Mouse (Mus musculus) T-helper 2 cell (primary cell): ENCODE measurements at regions not wholly inside any gene's neighbourhood (a gene's known extent, or its start where the extent isn't known, plus 50 kb on each side); places are given as distances from the start of the nearest gene placed in this dataset.

ENCODE experiments used
- in situ Hi-C: fragments of 300-600 bp; cut with MboI, MseI; formaldehyde crosslinking; loops from one replicate; pipeline ENCODE4 v1.15.1; 2025; ENCODE audit warnings: high pct_unique_total_duplicates

DNA sequence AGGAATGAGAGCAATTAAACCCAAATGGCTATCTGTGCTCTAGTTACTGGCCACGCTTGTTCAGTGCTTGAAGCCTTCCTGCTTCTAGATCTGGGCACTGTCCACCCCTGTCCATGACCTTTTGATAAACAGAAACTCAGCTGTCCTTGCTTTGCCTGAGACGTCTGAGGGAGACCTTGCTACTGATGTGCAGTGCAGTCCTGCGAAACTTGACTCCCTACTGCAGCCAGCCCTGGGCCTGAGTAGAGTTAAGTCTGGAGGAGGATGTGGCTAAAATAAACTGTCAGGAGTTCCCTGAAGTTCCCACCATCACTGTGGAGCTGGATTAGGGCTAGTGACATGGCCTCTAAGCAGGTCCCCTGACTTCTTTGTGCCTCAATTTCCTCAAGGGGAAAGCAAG, 88.4 kb upstream of the Cxcr4 start:
- in situ Hi-C loops: no loop called here

DNA sequence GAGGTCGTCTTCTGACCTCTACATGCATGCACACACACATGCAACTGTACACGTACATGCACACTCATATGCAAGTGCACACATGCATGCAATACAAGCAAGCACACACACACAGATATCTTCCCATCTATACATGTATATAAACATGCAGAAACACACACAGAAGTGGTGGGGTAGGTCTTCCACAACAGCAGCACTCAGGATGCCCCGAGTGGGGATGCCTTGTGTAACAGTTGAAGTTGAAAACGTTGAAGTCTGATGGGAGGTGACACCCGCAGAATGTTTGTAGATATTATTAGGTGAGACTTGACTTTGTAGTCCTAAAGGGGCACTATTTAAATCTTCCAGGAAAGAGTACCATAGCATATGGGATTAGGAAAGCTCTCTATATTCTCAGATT, 87.9 kb upstream of the Cxcr4 start:
- in situ Hi-C loops: no loop called here

DNA sequence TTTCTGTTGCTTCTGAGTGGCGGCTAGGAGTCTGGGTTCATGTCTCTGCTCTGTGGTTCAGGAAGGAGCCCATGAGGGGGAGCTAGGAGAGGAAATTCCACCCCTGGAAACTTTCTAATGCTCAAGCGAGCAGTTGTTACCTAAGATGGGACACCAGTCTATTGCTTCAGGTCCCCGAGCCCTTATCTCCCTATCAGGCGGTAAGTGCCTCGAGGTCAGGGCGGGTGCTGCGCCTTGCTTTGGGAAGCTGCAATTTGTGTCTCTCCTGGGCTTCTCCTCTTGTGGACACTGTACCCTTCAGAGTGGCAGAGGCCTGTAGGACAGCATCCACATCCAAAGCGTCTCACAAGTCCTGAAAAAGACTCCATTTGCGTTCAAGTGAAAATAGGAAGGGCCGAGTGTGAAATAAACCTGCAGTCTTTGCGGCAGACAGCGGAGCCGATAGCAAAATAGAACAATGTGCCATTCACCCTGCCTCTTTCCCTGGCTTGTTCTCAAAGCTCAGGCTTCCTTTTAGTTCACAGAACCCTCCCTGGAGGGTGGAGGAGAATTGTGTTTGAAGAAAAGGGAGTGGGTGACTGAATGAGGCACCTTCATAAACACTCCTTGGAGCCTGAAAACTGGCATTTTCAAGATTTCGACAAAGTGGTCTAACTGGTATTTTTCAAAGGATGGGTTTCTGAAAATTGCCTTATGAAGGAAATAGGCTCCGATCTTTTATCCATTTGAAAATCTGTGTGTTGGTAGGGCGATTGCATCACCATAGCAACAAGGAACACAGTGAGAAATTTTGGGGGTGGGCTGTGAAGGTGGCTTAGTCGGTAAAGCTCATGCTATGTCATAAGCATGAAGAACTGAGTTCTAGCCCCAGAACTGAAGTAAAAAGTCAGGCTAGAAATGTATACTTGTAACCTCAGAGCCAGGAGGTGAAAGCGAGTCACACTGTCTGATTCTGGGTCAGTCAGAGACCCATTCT, 87.2 kb upstream of the Cxcr4 start:
- in situ Hi-C loops: no loop called here

DNA sequence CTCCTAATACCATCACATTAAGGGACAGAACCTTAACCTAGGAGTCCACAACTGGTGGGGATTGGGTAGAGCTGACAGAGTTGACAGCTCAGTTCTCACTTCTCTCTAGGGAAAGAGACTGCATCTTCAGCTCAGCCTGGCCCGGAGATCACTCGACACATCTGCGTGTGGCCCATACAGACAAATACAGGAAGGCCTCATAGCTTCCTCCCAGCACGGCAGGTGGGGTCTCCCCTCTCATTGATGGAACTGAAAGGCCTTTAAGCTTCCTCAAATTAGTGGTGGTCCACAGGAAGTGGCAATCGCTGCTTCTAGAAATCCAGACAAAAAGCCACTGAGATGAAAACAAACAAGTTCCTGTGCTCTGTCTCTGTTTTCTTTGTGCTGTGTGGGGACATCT, 83.4 kb upstream of the Cxcr4 start:
- in situ Hi-C loops: no loop called here

DNA sequence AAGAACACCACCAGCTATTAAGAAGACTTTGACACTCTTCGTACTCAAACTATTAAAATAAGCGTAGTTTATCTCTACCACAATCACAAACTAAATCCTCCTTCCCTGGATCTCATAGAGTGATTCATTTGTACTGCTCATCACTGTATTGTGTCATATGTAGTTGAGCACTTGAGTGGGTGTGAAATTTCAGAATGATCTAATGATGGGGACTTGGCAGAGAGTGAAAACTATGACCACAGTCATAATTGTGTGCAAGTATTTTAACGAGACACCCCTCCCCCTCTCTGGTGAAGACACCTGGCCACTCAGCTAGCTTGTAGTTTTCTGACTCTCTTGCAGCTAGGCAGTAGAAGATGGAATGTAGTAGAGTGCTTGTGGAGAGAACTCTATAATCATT, 80.2 kb upstream of the Cxcr4 start:
- in situ Hi-C loops: no loop called here

DNA sequence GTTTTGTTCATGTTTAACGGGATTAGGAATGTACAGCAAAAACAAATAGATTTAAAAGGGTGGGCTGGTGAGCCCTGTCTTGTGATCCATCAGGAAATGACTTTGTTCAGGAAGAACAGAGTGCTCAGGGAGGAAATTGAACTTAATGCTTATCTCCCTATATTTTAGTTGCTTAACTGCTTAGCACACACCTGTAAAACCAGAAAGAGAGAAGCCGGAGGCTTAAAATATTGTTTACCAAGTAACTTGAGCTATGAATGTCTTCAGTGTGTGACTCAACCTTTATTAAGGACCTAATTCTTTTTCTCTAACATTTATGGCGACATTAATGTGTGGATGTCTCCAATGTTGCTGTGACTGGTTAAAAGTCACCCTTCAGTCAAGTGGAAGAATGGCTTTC, 79.4 kb upstream of the Cxcr4 start:
- in situ Hi-C loops: no loop called here

DNA sequence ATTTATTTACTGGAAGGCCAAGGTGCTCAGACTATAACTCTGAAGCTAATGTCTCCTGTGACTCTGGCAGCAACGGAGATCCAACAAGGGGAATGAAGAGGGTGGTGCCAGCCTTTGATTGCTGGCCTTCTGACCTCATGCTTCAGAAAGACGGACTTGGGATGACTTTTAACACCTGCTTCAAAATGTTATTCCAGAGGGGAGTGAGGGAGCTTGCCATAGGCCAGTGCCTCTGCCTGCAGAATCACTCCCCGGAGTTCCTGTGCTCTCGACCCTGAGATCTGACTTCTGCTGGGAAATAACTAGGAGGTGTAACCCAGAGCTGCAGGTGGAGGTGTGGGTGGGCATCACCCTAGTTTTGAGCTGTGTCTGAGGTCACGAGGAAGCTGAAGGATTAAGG, 78.9 kb upstream of the Cxcr4 start:
- in situ Hi-C loops: no loop called here

DNA sequence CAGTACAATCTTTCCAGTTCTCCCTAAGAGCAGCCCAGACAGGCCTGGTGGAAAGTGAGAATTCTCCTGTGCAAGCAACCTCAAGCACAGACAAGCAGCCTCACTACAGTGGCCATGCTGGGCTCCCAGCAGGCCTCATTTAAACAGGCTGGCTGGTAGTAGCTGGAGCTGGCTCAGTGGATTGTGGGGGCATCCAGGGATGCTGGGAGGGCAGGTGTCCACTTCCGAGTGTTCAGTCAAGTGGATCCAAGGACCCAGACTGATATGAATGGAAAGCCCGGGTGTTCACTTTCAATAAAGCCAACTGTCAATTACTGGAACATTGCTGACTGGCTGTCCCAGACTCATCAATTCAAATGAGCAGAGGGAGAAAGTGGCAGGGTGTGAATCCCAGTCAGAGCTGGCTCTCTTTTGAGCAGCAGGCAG, 77.2 kb upstream of the Cxcr4 start:
- in situ Hi-C loops: no loop called here

DNA sequence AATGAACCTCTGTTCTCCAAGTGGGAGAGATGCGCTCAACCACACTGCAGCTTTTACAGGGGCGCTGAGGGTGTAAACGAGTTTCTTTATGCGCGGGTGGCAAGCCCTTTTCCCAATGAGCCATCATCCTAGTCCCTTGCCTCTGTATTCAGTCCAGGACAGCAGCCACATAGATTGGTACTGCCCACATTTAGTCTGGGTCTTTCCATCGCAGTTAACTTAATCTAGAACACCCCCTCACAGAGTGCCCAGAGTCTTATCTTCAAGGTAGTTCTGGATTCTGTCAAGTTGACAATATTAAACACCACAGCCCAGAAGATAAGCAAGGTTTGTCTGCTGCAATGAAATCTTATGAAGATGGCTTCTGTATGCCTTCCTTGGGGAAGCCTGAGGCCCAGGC, 76.6 kb upstream of the Cxcr4 start:
- in situ Hi-C loops: no loop called here

DNA sequence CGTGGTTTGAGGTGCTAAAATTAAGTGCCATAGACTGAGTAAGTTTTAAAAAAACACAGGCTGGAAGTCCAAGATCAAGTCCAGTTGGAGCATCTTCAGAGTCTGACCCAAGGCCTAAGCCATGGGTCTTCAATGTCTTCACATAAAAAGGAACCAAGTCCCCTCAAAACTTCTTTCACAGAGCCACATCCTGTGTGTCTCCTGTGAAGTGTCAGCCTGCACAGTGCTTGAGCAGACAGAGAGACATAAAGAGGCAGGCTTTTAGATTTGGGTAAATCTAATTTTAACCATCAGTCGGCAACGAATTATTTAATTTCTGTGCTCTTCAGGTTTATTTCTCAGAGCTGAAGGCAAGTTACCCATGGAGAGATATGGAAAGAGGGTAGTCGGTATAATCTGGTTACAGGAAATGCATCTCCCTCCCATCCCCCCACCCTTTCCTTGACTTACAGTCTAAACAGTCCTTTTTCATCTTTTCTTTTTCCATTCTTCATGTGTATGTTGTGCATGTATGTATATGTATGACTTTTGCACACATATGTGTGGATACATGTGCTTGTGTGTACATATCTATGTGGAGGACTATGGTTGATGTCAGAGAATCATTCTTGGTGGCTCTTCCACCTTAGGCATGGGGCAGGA, 75.1 kb upstream of the Cxcr4 start:
- in situ Hi-C loops: no loop called here

DNA sequence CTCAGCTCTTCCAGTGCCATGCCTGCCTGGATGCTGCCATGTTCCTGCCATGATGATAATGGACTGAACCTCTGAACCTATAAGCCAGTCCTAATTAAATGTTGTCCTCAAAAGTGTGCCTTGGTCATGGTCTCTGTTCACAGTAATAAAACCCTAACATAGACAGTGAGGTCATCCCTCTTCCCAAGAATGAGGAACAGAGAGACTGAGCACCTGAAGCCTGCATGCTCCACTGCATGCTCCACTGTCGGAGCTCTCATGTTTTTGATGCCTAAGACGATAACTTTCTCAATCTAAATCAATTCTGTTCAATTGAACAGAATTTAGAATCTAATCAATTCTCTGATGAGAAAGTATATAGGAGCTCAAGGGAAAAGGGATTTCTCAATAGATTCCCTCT, 71.1 kb upstream of the Cxcr4 start:
- in situ Hi-C loops: no loop called here

DNA sequence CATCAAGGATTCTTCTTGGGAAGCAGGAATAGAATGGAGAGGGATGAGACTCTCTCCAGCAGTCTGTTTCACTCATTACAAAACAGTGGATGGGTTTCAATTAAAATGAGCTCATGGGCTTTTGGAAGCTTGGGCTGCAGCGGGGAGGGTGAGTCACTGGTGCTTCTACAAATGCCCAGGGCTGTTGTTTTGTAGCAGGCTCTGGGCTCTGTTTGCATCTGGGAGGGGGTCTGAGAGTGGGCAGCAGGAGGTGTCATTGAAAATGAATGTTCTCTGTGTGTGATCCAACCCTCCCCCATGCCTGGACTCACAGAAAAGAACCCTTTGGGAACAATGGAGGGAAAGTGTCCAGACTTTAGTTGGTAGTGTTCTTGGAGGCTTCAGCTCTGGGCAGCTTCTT, 67.8 kb upstream of the Cxcr4 start:
- in situ Hi-C loops: no loop called here

DNA sequence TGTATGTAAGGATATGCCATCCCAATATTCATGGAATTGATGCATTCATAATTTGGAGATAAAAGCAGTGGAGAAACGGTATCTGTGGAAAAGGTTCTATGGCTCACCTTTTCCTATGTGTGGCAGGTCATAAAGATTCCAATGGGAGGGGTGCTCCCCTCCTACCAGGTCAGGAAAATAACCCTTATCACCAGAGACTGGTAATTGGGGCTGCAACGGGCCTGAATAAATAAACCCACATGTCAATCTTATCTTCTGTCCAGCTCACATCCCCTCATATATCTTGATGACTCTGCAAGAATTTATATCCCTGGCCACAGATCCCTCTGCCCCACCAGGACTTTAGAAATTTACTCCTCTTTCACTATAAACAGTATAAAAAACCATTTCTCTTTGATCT, 66.7 kb upstream of the Cxcr4 start:
- in situ Hi-C loops: no loop called here

DNA sequence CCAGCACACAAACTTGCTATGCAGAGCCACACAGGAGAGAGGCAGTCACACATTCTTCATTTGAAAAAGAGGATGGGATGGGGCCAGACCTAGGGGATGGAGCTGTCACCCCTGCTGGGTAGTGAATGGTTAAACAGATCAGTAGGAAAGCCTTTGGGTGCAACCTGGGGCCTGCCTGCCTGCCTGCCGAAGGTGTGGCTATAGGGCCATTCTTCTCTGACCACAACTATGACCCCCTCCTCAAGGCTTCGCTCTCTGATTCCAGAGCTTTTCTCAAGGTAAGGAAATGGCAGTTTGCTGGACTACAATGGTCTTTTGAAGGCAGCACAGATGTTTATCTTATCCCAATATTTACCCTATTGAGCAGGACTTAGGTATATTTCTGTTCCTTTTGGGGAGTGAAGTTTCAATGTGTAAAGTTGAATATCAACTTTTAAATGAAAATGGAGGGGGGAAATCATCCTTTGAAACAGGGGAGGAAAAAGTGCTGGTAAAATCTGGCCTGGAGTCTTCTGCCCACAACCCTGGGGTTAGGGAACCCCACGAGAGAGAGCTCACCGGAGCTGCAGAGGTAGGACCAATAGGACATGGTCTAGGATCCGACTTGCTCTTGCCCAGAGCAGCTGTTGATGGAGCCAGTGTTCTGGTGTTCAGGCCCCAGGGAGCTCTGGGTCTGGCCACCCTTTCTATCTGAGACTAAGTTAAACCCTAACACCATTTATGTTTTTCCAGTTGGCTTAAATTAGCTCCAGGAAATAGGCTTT, 62.2 kb upstream of the Cxcr4 start:
- in situ Hi-C loops: no loop called here

DNA sequence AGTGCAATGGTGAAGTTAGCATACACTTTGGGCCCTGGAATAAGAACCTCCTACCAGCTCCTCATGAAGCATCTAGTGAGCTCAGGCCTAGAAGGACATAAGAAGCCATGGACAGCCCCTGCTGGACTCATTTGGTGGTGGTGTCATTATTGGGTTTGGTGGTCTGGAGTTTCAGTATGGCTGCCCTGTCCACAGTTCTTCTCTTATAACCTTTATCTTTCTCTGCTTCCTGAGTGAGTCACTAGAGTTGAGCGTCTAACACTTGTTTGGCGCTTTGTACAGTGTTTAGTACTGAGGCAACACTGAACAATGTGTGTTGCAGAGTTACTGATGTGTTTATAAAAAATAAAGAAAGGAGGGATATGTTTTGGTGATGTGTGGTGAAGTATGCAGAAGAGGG, 58.5 kb upstream of the Cxcr4 start:
- in situ Hi-C loops: no loop called here

DNA sequence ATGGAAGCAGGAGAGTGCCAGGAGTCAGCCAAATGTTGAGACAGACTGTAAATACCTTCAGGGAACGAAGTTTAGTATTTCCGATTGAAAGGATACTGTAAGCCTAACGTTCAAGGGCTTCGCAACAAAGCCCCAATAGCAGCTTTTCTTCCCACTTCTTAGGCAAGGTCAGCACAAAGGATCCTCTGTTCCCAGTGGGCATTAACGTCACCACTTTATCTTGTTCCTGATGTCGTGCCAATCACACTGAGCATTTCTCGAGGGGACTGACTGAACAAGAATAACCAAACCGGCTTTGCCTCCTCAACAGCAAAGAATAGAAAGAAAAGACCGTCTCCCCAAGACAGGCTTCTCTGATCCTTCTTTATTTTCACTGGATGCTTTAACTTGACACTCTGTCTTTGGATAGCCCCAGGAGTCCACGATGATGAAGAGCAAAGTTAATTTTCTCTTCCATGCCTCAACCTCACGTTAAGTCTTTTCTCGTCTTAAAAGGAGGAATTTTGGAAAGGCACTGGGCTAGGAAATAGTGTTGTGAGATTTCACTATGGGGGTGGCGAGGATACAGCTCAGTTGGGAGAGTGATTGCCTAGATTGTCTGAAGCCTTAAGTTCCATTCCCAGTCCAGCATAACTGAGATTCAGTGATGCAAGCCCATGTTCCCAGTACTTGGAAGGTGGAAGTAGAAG, 57.5 kb upstream of the Cxcr4 start:
- in situ Hi-C loops: loop anchor here (25.0 kb wide), 1 partner anchor 1912 kb away; no protein-coding TSS in a partner anchor

DNA sequence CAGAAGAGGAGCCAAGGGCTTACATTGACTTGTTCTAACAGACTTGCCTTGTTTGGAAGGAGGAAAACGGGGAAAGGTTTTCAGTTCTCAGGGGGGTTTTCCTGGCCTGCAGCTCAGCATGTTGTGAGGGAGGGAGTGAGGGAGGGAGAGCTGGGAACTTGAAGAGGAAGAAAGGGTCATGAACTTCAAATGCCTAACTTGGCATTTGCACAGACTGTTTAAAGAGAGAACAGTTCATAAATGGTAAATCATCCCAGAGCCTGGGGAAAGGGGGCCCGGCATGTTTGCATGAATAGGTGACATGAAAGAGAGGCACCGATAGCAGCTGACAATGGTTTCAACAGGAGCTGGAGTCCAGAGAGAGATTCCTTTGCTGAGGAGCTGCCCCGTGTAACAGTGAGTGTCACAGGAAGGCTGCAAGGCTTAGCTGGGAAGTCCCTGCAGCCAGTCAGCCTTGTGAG, 51.3 kb upstream of the Cxcr4 start:
- in situ Hi-C loops: loop anchor here (25.0 kb wide), 1 partner anchor 1906 kb away; no protein-coding TSS in a partner anchor

DNA sequence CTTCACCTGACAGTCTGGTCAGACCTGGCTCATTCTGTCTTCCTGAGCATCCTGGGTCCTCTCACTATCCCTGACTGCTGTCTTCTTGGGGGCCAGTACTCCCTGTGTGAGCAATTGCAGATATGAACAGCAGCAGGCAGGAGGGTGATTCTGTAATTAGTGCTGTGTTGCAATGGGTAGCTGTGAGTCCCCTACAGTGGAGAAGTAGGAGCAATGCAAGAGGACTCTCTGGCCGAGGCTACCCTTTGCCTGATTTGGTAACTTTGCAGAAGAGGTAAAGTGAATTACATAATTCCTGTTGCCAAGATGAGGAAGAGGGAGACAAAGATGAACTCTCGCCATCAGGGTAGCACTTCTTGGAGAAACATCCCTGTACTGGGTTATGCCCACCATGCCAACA, 50.1 kb upstream of the Cxcr4 start:
- in situ Hi-C loops: loop anchor here (25.0 kb wide), 1 partner anchor 1905 kb away; no protein-coding TSS in a partner anchor
